In the genomic region with DNA sequence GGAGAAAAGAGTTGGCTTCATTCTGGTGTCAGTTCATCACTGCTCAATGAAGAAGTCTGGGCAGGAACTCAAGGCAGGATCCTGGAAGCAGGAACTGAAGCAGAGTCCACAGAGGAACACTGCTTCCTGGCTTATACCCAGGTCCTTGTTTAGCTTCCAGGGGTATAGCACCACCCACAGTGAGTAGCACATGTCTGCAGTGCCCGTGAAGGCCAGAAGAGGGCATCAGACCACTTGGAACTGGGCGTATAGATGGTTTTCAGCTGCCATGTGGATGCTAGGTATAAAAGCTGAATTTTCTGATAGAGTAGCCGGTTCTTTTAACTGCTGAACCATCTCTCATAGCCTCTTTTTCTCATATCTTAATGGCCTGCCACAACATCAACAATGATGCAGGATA, we compare ENCODE assay signal across 9 mouse cellular contexts.
DNase-seq lines count a peak whose midpoint lies in the region; ATAC-seq and TF ChIP-seq lines count a peak whose summit lies in the region.
"Had no signal": no experiment of that assay in that cellular context is flagged by ENCODE, and none has a peak within 500 bp of the region (broad histone marks: within the 10 kb centered on the region; RNA-seq: fewer than 3 reads in every experiment).

No protein-coding gene starts in this region.

- 70% methylated on average over 3 of the region's 3 CpGs for WGBS in forebrain, embryonic 10.5 days
- 71% methylated on average over 3 of the region's 3 CpGs for WGBS in forebrain, embryonic 16.5 days

- no peaks in the 10 kb centered on the region for H3K27me3 ChIP-seq in forebrain, embryonic 10.5 days (ENCODE audit: poor library complexity, severe bottlenecking)
- no peaks in the 10 kb centered on the region for H3K27me3 ChIP-seq in forebrain, embryonic 16.5 days (replicated peaks; ENCODE audit: control insufficient read depth, insufficient read depth, low read length)
- H3K27me3 ChIP-seq: liver, embryonic 15.5 days had no signal

- H3K27ac ChIP-seq in forebrain, embryonic 10.5 days, result no peak overlapping the region
- no peak overlapping the region for H3K27ac ChIP-seq in forebrain, embryonic 16.5 days (ENCODE audit: low read length)
- H3K27ac ChIP-seq in cortical plate, adult 2 months (ENCODE audit: insufficient read depth, low read length), result no peak overlapping the region
- H3K27ac ChIP-seq: liver, embryonic 15.5 days had no signal

- no peak for TF ChIP-seq POLR2A in cortical plate, adult 2 months (IDR thresholded peaks at IDR 0.05; ENCODE audit: extremely low read depth, insufficient read depth, low read length)

- no peak overlapping the region for H3K4me2 ChIP-seq in forebrain, embryonic 16.5 days (ENCODE audit: low read length)
- H3K4me2 ChIP-seq: liver, embryonic 15.5 days had no signal

- peak; percentile 44 for DNase-seq in forebrain, embryonic 10.5 days (ENCODE audit: extremely low spot score, low spot score)
- peak; percentile 32 for DNase-seq in right cerebral cortex, postnatal 4 days
- DNase-seq in right cerebral cortex, adult 2 months (ENCODE audit: low spot score in 2 of 2), result no peak
- DNase-seq in kidney, adult 9 months, result peak; percentile 59
- DNase-seq in monocyte, adult 2 months (ENCODE audit: low read depth in 1 of 2, low spot score in 2 of 2), result peak; percentile 7 to 8
- peak; percentile 73 for DNase-seq in thymus, postnatal 36 days

- H3K9ac ChIP-seq in forebrain, embryonic 16.5 days (replicated peaks; ENCODE audit: low read depth, low read length), result no peak overlapping the region
- H3K9ac ChIP-seq: liver, embryonic 15.5 days had no signal

- 0 out of 2 replicates have a peak, but pooled peaks have one; percentile 24 for TF ChIP-seq CTCF in cortical plate, adult 2 months (IDR thresholded peaks at IDR 0.05; ENCODE audit: extremely low read depth, insufficient read depth, low read length)

- no peak for ATAC-seq in forebrain, embryonic 16.5 days

- H3K4me3 ChIP-seq in forebrain, embryonic 10.5 days, result no peak overlapping the region
- H3K4me3 ChIP-seq in forebrain, embryonic 16.5 days (replicated peaks; ENCODE audit: low read length), result no peak overlapping the region
- no peak overlapping the region for H3K4me3 ChIP-seq in cortical plate, adult 2 months (ENCODE audit: insufficient read depth, low read length)
- H3K4me3 ChIP-seq: liver, embryonic 15.5 days had no signal

- H3K36me3 ChIP-seq in forebrain, embryonic 10.5 days (replicated peaks), result peaks cover 66% of the 10 kb centered on the region
- peaks cover 27% of the 10 kb centered on the region for H3K36me3 ChIP-seq in forebrain, embryonic 16.5 days (ENCODE audit: control insufficient read depth, insufficient read depth)

- no peaks in the 10 kb centered on the region for H3K4me1 ChIP-seq in forebrain, embryonic 10.5 days
- H3K4me1 ChIP-seq in forebrain, embryonic 16.5 days (replicated peaks; ENCODE audit: control insufficient read depth, insufficient read depth, low read length), result no peaks in the 10 kb centered on the region
- no peaks in the 10 kb centered on the region for H3K4me1 ChIP-seq in cortical plate, adult 2 months (ENCODE audit: control insufficient read depth, insufficient read depth, low read length)
- H3K4me1 ChIP-seq: liver, embryonic 15.5 days had no signal

- H3K9me3 ChIP-seq in forebrain, embryonic 10.5 days, result no peaks in the 10 kb centered on the region
- no peaks in the 10 kb centered on the region for H3K9me3 ChIP-seq in forebrain, embryonic 16.5 days (ENCODE audit: control insufficient read depth, low read length)
- H3K9me3 ChIP-seq: liver, embryonic 15.5 days had no signal

Comparison
In these comparisons a context has a peak if more than half of its experiments do, and no peak if none do; other contexts are left out.
1. DNase-seq: peak in forebrain, embryonic 10.5 days (single experiment), right cerebral cortex, postnatal 4 days (single experiment), kidney, adult 9 months (single experiment), monocyte, adult 2 months (2 of 2) and thymus, postnatal 36 days (2 of 2); none in right cerebral cortex, adult 2 months (0 of 2).